Mouse (Mus musculus): ENCODE data around the gene Rpl31.
A peak's percentile ranks its signal among the peaks of the same experiment; 100 is the strongest.

Gene Rpl31

GRCm38 (mm10) chr1:39399228-39399627 is 31.6 kb downstream of the Rpl31 start:
- DNase-seq (ENCODE audit: low spot score in 2 of 2): no peak

- no peak for DNase-seq (ENCODE audit: low spot score in 2 of 2)
These were observed 32.5 kb downstream of the Rpl31 start for GRCm38 (mm10) chr1:39400173-39400572.

GRCm38 (mm10) chr1:39407108-39407507 is 39.5 kb downstream of the Rpl31 start:
- no peak for DNase-seq (ENCODE audit: low spot score in 2 of 2)

GRCm38 (mm10) chr1:39408123-39408522 is 40.5 kb downstream of the Rpl31 start:
- no peak for DNase-seq (ENCODE audit: low spot score in 2 of 2)

- DNase-seq (ENCODE audit: low spot score in 2 of 2): no peak
These were observed 41.0 kb downstream of the Rpl31 start for GRCm38 (mm10) chr1:39408668-39409067.

GRCm38 (mm10) chr1:39410085-39410821 is 42.6 kb downstream of the Rpl31 start:
- DNase-seq (ENCODE audit: low spot score in 2 of 2): no peak

- DNase-seq (ENCODE audit: low spot score in 2 of 2): peak in 1 of 2 experiments; percentile 22
These were observed 50.2 kb downstream of the Rpl31 start for GRCm38 (mm10) chr1:39417817-39418216.

- no peak for DNase-seq (ENCODE audit: low spot score in 2 of 2)
These were observed 51.2 kb downstream of the Rpl31 start for GRCm38 (mm10) chr1:39418852-39419251.

- no peak for DNase-seq (ENCODE audit: low spot score in 2 of 2)
These were observed 53.3 kb downstream of the Rpl31 start for GRCm38 (mm10) chr1:39420987-39421386.

Measured in cerebellum, postnatal 4 days (tissue).